Mouse (Mus musculus) C2C12 (cell line): Measurements from ENCODE around the gene Bahcc1.

Experiments
- CEBPB ChIP-seq: IDR thresholded peaks from one replicate; pipeline ENCODE4 v1.6.1; 2011; ENCODE audit warnings: low read depth, mild to moderate bottlenecking, control low read depth, moderate library complexity
- CTCF ChIP-seq: IDR thresholded peaks from one replicate; pipeline ENCODE4 v1.5.1; 2011; ENCODE audit not compliant: control insufficient read depth, insufficient read depth, insufficient read length
- FOSL1 ChIP-seq: IDR thresholded peaks from one replicate; pipeline ENCODE4 v1.8.0; 2011; ENCODE audit warnings: mild to moderate bottlenecking, low read length; ENCODE audit not compliant: poor library complexity, insufficient read depth, severe bottlenecking
- MAX ChIP-seq: IDR thresholded peaks from one replicate; pipeline ENCODE4 v1.6.1; 2011; ENCODE audit warnings: mild to moderate bottlenecking, control low read depth
- MYOD1 ChIP-seq: IDR thresholded peaks from one replicate; pipeline ENCODE4 v1.6.1; 2011; ENCODE audit warnings: low read depth; ENCODE audit not compliant: control insufficient read depth, insufficient read length

DNA sequence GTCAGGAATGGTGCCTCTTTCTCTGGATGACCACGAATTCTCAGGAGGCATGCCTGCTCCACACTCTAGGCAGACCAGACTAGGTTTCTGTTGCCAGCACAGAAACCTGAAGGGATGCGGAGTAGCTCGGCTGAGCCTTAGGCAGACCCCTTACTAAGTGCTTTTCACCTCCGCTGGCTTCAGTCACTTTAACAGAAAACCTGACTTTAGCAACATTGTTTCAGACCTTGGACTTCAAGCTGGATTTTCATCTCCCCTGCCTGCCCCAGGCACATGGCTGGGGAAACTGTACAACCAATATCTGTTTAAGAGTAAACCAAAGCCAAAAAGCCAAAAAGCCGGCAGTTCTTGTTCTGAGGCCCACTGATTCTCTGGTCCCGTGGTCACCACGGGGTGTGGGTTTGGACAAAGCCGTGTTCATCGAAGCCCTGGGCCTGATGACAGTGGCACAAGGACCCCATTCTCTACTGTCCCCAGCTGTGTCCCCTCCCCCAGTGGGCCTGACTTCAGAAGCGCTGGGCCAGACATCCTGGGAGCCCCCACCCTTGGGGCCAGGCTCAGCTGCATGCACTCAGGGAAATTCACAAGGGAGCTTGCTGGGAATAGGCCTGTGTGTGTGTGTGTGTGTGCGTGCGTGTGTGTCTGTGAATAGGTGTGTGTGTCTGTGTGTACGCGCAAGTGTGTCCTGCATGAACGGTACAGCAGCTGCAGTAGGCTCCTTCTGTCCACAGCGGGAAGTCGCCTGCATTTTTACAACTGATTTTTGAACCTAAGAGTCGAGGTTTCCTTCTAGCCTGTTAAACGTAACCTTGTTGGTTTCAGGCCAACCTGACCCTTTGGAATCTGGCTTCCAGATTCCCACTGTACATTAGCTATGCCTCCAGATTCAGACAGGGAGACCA, 8.9 kb upstream of the Bahcc1 start:
- TF ChIP-seq FOSL1 = no peak
- TF ChIP-seq CTCF = no peak
- no peak for TF ChIP-seq MAX
- TF ChIP-seq MYOD1 = no peak
- no peak for TF ChIP-seq CEBPB
